Comparison of ENCODE assay signal across 9 mouse cellular contexts in the genomic region with DNA sequence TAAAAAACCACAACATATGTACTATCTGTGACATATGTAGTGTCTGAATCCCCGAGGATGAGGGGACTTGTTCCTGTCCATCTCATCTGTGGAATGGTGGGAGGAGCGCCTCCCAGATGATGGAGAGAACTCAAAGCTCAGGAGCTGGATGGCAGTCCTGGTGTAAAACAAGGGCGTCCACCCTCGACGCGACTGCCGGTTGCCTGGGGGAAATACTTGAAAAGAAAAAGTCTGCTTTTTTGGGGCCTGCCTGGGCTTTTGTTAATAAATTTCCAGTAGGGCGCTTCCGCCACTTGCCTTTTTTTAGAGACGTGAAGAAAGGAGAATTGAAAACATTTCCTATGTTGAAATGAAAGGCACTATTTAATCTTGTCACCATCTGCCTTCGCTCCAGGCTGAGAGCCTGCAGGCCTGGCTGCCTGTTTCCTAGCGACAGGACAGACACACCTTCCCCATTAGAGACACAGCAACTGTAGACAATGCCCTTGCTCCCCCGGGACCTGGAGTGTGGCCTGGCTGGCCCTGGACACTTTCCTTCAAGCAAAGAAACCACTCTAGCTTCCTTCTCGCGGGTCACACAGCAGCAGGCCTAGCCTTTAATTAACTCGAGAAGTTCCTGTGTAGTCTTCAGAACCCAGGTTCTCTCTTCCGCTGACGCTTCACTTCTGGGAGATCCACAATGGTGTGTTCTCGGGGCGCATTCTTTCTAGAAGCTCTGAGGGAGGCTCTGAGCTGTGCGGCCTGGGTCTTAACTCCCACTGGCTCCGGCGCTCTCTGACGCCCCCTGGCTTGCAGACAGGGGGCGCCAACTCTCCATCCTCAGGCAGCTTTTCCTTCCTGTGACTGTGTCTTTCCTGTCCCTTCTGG. TPM values are rescaled to one million over a fixed set of nuclear protein-coding genes. Genes with fewer than 3 reads are reported as not detected.
DNase-seq lines count a peak whose midpoint lies in the region; ATAC-seq and TF ChIP-seq lines count a peak whose summit lies in the region.
"Had no signal": no experiment of that assay in that cellular context is flagged by ENCODE, and none has a peak within 500 bp of the region (broad histone marks: within the 10 kb centered on the region; RNA-seq: fewer than 3 reads in every experiment).

No protein-coding gene starts in this region.

- no peak for TF ChIP-seq POLR2A in spleen, adult 2 months (IDR thresholded peaks at IDR 0.05; ENCODE audit: low read depth, low read length)

- H3K36me3 ChIP-seq in spleen, adult 2 months (ENCODE audit: control insufficient read depth, insufficient read depth, low read length): no peaks in the 10 kb centered on the region
- H3K36me3 ChIP-seq in intestine, embryonic 16.5 days (ENCODE audit: control insufficient read depth, insufficient read depth, low read length): no peaks in the 10 kb centered on the region
- no peaks in the 10 kb centered on the region for H3K36me3 ChIP-seq in neural tube, embryonic 12.5 days

- peak; percentile 30; the same call in 1 of the 2 replicates for TF ChIP-seq CTCF in spleen, adult 2 months (IDR thresholded peaks at IDR 0.05; ENCODE audit: extremely low read depth, insufficient read depth, insufficient read length, insufficient replicate concordance)

- intact Hi-C loops in left cerebral cortex, postnatal 25 days (cut with DNase I): loop anchor here (5.0 kb wide), 2 partner anchors 80 to 185 kb away; a partner anchor contains a TSS

- no peaks in the 10 kb centered on the region for H3K9me3 ChIP-seq in intestine, embryonic 16.5 days (ENCODE audit: control insufficient read depth, low read length)
- H3K9me3 ChIP-seq in neural tube, embryonic 12.5 days: no peaks in the 10 kb centered on the region

- H3K4me1 ChIP-seq in spleen, adult 2 months (ENCODE audit: control insufficient read depth, insufficient read depth, insufficient read length): no peaks in the 10 kb centered on the region
- peaks cover 3% of the 10 kb centered on the region for H3K4me1 ChIP-seq in intestine, embryonic 16.5 days (ENCODE audit: control insufficient read depth, insufficient read depth, low read length)
- H3K4me1 ChIP-seq in neural tube, embryonic 12.5 days: peaks cover 28% of the 10 kb centered on the region

- 58% methylated on average over 25 of the region's 25 CpGs for whole genome bisulfite sequencing in spleen, adult 2 months
- WGBS in intestine, embryonic 16.5 days: 27% methylated on average over 25 of the region's 25 CpGs
- WGBS in neural tube, embryonic 12.5 days: 14% methylated on average over 25 of the region's 25 CpGs

- peak; percentile 68 for ATAC-seq in intestine, embryonic 16.5 days
- ATAC-seq in neural tube, embryonic 12.5 days (ENCODE audit: low FRiP score, low read depth): peak; percentile 72
- no peak for ATAC-seq in monocyte, adult 5-6 weeks (replicated peaks; ENCODE audit: insufficient number of reproducible peaks, low FRiP score, low TSS enrichment, poor library complexity, severe bottlenecking)

- no peak overlapping the region for H3K27ac ChIP-seq in spleen, adult 2 months (ENCODE audit: insufficient read depth, low read length)
- H3K27ac ChIP-seq in intestine, embryonic 16.5 days (ENCODE audit: low read length): no peak overlapping the region
- no peak overlapping the region for H3K27ac ChIP-seq in neural tube, embryonic 12.5 days

- no peaks in the 10 kb centered on the region for H3K27me3 ChIP-seq in spleen, adult 2 months (ENCODE audit: control insufficient read depth, insufficient read depth, low read length)
- no peaks in the 10 kb centered on the region for H3K27me3 ChIP-seq in intestine, embryonic 16.5 days (replicated peaks; ENCODE audit: control insufficient read depth, insufficient read depth, low read length)
- H3K27me3 ChIP-seq in neural tube, embryonic 12.5 days (replicated peaks): no peaks in the 10 kb centered on the region

- DNase-seq in spleen, adult 2 months (ENCODE audit: low read depth in 1 of 2, low spot score in 2 of 2): no peak
- no peak for DNase-seq in spleen, postnatal 36 days (ENCODE audit: low spot score in 2 of 2)
- peak; percentile 21 to 56 for DNase-seq in cerebellum, postnatal 4 days (ENCODE audit: low spot score in 2 of 2)
- peak; percentile 41 to 77 for DNase-seq in heart, adult 18-20 months
- peak; percentile 53 for DNase-seq in left cerebral cortex, postnatal 25 days (ENCODE audit: low spot score in 2 of 2)

- no peak overlapping the region for H3K4me3 ChIP-seq in spleen, adult 2 months (ENCODE audit: extremely low read depth, insufficient read depth, insufficient read length)
- no peak overlapping the region for H3K4me3 ChIP-seq in intestine, embryonic 16.5 days (ENCODE audit: low read length)
- H3K4me3 ChIP-seq in neural tube, embryonic 12.5 days: no peak overlapping the region
- H3K4me3 ChIP-seq: myocyte had no signal

- H3K9ac ChIP-seq in intestine, embryonic 16.5 days (ENCODE audit: low read depth, low read length): 0 out of 2 replicates have a peak overlapping the region, but pooled peaks have one; percentile 2
- H3K9ac ChIP-seq in neural tube, embryonic 12.5 days: no peak overlapping the region

- H3K4me2 ChIP-seq in intestine, embryonic 16.5 days (ENCODE audit: low read depth, low read length): no peak overlapping the region
- H3K4me2 ChIP-seq in neural tube, embryonic 12.5 days (replicated peaks): peak overlapping the region; percentile 30

RNA-seq across cellular contexts. Expression of a gene that starts 43.3 kb away (rescaled TPM):
- polyA plus RNA-seq in spleen, adult 2 months (2012; rRNA removed): not detected in 2 replicates
- total RNA-seq in heart, adult 18-20 months (2021): not detected
- not detected in 2 replicates for polyA plus RNA-seq in intestine, embryonic 16.5 days (2015; fragmentation: Nextera tagmentation; extraction: Ambion mirVana)
- total RNA-seq in left cerebral cortex, postnatal 25 days (2021): not detected
- polyA plus RNA-seq in neural tube, embryonic 12.5 days (2016; fragmentation: Nextera tagmentation; extraction: Ambion mirVana): not detected in 2 replicates
- total RNA-seq in monocyte, adult 5-6 weeks (2017): not detected in 3 replicates
- polyA plus RNA-seq: myocyte had no signal

Comparison
In these comparisons a context has a peak if more than half of its experiments do, and no peak if none do; other contexts are left out.
1. DNase-seq: peak in cerebellum, postnatal 4 days (2 of 2), heart, adult 18-20 months (2 of 2) and left cerebral cortex, postnatal 25 days (2 of 2); none in spleen, adult 2 months (0 of 2) and spleen, postnatal 36 days (0 of 2).